Mouse (Mus musculus) lung, postnatal 4 days (tissue): Measurements from ENCODE around the gene Slc10a1.

Source experiments
- DNase-seq, 2 experiments: peaks; one replicate each; pipeline ENCODE4 v3.0.0; 2021

Slc10a1 gene

DNA sequence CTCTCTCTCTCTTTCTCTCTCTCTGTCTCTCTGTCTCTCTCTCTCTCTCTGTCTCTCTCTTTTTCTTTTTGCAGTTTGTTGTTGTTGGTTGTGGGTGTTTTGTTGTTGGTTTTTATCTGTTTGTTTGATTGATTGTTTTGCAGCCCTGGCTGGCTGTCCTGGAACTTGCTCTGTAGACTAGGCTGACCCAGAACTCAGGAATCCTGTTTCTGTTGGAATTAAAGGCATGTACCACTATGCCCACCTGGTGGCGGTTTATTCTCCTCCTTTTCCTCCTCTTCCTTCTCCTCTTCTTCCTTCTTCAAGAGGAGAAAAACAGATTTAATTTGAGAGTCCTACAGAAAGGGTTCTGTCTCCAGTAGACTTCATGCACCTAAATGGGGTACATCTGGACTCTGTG, 41.0 kb downstream of the Slc10a1 start:
- DNase-seq = no peak

DNA sequence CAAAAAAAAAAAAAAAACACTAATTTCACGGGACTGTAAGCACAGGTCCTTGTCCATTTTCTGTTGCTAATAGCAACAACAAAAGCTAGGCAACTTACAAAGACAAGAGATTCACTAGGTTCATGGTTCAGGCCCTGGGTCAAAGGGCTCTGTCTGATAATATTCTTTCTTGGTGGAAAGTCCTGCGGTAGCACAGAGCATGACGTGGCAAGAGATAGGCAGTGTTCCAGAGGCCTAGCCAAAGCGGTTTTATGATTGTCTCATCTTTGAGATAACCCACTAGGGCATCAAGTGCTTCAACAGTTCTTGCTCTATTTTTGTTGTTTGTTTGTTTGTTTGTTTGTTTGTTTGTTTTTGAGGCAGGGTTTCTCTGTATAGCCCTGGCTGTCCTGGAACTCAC, 42.0 kb downstream of the Slc10a1 start:
- no peak for DNase-seq

- no peak for DNase-seq
Measured at GRCm38 (mm10) chr12:80925919-80926318, 42.6 kb downstream of the Slc10a1 start.

GRCm38 (mm10) chr12:80924205-80924604, 44.3 kb downstream of the Slc10a1 start:
- DNase-seq = peak; percentile 71

DNA sequence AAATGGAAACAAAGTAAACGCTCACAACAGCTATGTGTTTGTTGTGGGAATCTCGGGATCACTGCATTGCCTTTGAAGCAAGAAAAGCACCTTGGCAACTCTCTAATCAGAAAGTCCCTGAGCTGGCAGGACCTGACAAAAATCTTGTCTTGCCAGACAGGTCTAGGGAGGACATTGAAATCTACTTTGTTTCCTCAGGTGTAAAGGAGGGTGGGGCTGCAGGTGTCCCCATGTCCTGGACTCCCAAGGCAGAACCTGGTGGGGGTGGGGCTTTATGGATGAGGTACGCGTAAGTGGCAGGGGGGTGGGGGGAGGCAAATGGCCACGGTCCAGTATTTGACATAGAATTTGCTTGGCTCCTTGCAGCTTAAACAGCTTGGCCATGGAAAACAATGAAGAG, 44.9 kb downstream of the Slc10a1 start:
- no peak for DNase-seq

- DNase-seq = peak; percentile 34 to 48
Measured at GRCm38 (mm10) chr12:80922869-80923268, 45.6 kb downstream of the Slc10a1 start.

- no peak for DNase-seq
Measured at GRCm38 (mm10) chr12:80921301-80921700, 47.2 kb downstream of the Slc10a1 start.

- DNase-seq = peak; percentile 27 to 58
Measured at GRCm38 (mm10) chr12:80917764-80918163, 50.7 kb downstream of the Slc10a1 start.

- DNase-seq = no peak
Measured at GRCm38 (mm10) chr12:80909631-80910030, 58.9 kb downstream of the Slc10a1 start.
